Mouse (Mus musculus) stomach, postnatal 0 days (tissue): ENCODE results near the gene Cpne2.

Source experiments
- CTCF ChIP-seq: IDR thresholded peaks from 2 replicates; pipeline ENCODE4 v1.5.1; 2016; ENCODE audit warnings: antibody characterized with exemption, low read depth, mild to moderate bottlenecking, moderate library complexity
- EP300 ChIP-seq: optimal IDR thresholded peaks from 2 replicates; pipeline ENCODE3; 2016; ENCODE audit warnings: antibody characterized with exemption

- TF ChIP-seq CTCF (no peak), EP300 (no peak)
Observed at GRCm38 (mm10) chr8:94527178-94527577, 5.6 kb upstream of the Cpne2 start.
